26 mouse cellular contexts compared by ENCODE assay signal in genomic region chr1:90673751-90674150, GRCm38 (mm10).
DNase-seq lines count a peak whose midpoint lies in the region; ATAC-seq and TF ChIP-seq lines count a peak whose summit lies in the region.
"Had no signal": no experiment of that assay in that cellular context is flagged by ENCODE, and none has a peak within 500 bp of the region (broad histone marks: within the 10 kb centered on the region; RNA-seq: fewer than 3 reads in every experiment).

No protein-coding gene starts in this region.

- peaks cover 66% of the 10 kb centered on the region for H3K9me3 ChIP-seq in G1E (replicated peaks)
- H3K9me3 ChIP-seq: embryonic facial prominence, embryonic 13.5 days; heart, embryonic 12.5 days; heart, embryonic 15.5 days had no signal

- H3K4me3 ChIP-seq in G1E (ENCODE audit: low read depth, low read length): 0 out of 2 replicates have a peak overlapping the region, but pooled peaks have one; percentile 4
- H3K4me3 ChIP-seq: embryonic facial prominence, embryonic 13.5 days; gastrocnemius, adult 2 months; heart, embryonic 12.5 days; heart, embryonic 15.5 days had no signal

- TF ChIP-seq CTCF in G1E (IDR thresholded peaks at IDR 0.05; ENCODE audit: low read depth, low read length): no peak

- no peaks in the 10 kb centered on the region for H3K4me1 ChIP-seq in G1E (ENCODE audit: insufficient read depth, low read depth, low read length)

- no peak for ATAC-seq in G1E (ENCODE audit: extremely low read depth, insufficient number of reproducible peaks, low FRiP score, poor library complexity, severe bottlenecking)
- no peak for ATAC-seq in erythroid progenitor cell, adult 5-6 weeks (replicated peaks; ENCODE audit: low FRiP score, poor library complexity, severe bottlenecking)
- ATAC-seq: activated CD4-positive, CD25-positive, alpha-beta regulatory T cell, adult 4 months; CD4-positive, CD25-positive, alpha-beta regulatory T cell, adult 4 months; forebrain, embryonic 14.5 days; forebrain, postnatal 0 days; hindbrain, postnatal 0 days; inflammation-experienced regulatory T-cells, adult 6 months had no signal

- no peak for DNase-seq in G1E (ENCODE audit: low spot score)
- peak; percentile 44 to 73 for DNase-seq in thymus, adult 18-20 months
- DNase-seq in thymus, postnatal 10 days (ENCODE audit: low spot score in 2 of 2): peak; percentile 57 to 71
- peak; percentile 50 to 75 for DNase-seq in thymus, postnatal 36 days
- no peak for DNase-seq in ovary, postnatal 14 days (ENCODE audit: low spot score)
- DNase-seq in layer of hippocampus, postnatal 14 days (ENCODE audit: low spot score in 2 of 2): no peak
- DNase-seq: adrenal gland, adult 8-10 months; adrenal gland, postnatal 25 days; cerebellum, adult 18-20 months; cerebellum, adult 9-11 months; cerebellum, postnatal 25 days; forebrain, postnatal 0 days; gastrocnemius, adult 2 months; gastrocnemius, postnatal 14 days; heart, adult 18-20 months; heart, postnatal 14 days; heart, postnatal 4 days had no signal

- H3K27me3 ChIP-seq in G1E (ENCODE audit: insufficient read depth, low read length): no peaks in the 10 kb centered on the region
- H3K27me3 ChIP-seq: embryonic facial prominence, embryonic 13.5 days; heart, embryonic 12.5 days; heart, embryonic 15.5 days had no signal

- H3K36me3 ChIP-seq in G1E (replicated peaks): no peaks in the 10 kb centered on the region
- H3K36me3 ChIP-seq: embryonic facial prominence, embryonic 13.5 days; heart, embryonic 12.5 days; heart, embryonic 15.5 days had no signal

Comparison
In these comparisons a context has a peak if more than half of its experiments do, and no peak if none do; other contexts are left out.
1. DNase-seq: peak in thymus, adult 18-20 months (2 of 2), thymus, postnatal 10 days (2 of 2) and thymus, postnatal 36 days (2 of 2); none in G1E (single experiment), ovary, postnatal 14 days (single experiment) and layer of hippocampus, postnatal 14 days (0 of 2).